Mouse (Mus musculus) large intestine, adult 2 months (tissue): ENCODE measurements at regions not wholly inside any gene's neighbourhood (a gene's known extent, or its start where the extent isn't known, plus 50 kb on each side); places are given as distances from the start of the nearest gene placed in this dataset.

ENCODE experiments used
- DNase-seq: peaks from one replicate; pipeline ENCODE4 v3.0.0-alpha.2; 2012; ENCODE audit warnings: low read depth, low spot score
- WGBS: fragments of 180-500 bp; shearing (Covaris S2); methylation state at CpG from one replicate; pipeline ENCODE4 v1.1.7; 2018; 5-methylcytosine and 5-hydroxymethylcytosine counted together

DNA sequence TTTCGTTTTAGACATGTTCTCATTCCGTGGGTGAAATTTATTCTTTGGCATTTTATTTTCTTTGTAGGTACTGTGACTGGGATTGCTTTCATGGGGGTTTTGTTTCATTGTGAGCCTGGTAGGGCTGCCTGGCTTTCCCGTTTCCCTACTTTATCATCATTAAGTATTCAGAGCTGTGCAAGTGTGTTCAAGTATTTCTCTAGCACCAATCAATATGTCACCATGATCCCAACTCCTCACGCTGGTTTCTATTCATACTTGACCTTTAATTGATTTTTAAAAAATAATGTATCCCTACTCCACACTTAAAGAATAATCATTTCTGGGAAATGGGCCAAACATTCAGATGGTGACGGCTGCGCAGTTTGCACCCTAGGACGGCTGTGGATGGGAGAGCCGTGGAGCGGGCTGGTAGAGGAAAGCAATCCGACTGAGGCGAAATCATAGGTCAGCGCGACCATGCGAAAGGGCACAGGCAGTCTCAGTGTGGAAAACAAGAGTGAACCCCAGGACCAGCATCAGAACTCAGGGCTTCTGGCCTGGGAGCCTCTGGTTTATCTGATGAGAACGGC lies 207.4 kb downstream of the Mex3b start:
- WGBS, result 86% methylated on average over 15 of the region's 15 CpGs
- DNase-seq, result no peak

DNA sequence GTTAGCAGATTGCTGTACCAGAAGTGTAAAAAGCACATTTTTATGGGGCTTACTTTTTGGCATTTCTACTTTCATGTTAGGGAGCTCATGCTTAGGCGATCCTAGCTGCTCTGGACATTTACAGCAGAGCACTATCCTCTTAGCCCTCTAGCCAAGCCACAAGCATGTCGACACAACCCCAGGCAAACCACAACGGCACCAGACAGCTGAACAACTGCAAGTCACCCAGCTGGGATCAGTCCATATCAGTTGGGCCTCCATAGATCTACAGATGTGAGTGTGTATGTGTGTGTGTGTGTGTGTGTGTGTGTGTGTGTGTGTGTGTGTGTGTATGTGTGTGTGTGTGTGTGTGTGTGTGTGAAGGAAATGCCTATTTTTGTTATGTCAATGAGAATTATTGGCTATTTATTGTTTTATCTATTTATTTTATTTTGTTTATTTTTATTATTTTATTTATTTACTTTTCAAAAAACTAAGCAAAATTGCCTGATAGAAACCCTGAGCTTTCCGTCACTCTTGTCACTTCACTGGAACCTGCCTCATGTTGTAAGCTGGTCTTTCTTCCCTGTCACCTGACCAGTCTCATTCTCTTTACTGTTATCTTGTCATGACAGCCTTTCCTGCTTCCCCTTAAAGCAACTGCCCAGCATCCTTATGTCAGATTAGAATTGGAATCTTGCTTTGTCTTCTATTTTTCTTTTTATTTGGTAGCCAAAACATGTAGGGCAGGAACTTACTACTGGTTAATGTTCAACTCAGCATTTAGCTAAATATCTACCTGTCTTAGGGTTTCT lies 208.2 kb downstream of the Mex3b start:
- WGBS, result 68% methylated on average over 4 of the region's 4 CpGs

DNA sequence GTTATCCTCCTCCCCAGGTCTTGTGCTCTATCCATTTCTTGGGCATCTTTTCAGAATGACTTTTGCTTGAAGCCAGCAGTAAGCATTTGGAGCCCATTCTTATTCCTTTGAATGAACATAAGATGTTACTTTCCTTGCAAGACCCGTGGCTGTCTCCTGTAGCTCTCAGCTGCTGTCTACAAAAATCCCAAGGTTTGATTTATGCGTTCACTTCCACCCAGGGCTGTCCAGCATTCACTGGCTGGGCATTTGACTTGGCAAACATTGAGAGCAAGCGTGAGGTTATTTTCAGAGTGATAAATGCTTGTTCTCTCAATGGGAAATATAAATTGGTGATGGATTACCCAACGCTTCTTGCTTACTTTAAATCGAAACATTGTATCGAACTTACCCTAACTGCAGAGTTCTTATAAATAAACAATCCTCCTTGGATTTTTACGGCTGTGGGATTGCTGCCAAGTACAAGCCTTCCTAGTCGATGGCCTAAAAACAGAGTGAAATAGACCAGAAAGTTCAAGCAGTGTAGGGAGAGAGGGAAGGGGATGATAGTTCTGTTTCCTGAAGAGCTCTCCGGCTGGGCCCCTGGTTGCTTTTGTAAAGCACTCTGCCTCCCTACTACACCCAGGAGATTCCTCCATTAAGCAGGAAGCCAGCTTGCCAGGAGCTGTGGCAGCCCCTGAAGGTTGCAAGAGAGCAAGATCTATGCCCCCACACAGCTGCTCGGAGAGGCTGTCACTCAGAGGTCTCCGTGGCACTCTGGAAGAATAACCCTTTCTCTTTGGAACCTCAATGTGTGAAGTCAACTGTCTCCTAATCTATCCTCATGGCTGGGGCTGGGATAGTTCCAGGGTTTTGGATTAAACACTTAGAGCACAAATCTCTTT lies 210.1 kb downstream of the Mex3b start:
- DNase-seq, result no peak
- WGBS, result 14% methylated on average over 11 of the region's 11 CpGs

More for the DNA sequence above, 208.2 kb downstream of the Mex3b start:
- no peak for DNase-seq

DNA sequence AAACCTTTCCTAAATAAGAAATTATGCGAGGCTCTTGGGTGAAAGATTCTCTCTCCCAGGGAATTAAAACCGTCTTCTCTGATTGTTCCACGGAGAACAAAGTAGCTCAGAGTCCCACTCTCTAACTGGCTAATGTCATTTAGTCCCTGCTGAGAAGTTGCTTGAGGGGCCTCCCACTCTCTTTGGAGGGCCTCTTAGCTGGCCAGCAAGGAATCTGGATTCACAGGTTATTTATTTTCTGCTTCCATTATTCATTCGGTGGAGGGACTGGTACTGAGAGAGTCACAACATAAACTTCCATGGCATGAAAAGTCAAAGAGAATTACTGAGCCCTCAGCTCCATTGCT lies 210.8 kb downstream of the Mex3b start:
- DNase-seq, result no peak
- 39% methylated on average over 4 of the region's 4 CpGs for WGBS

DNA sequence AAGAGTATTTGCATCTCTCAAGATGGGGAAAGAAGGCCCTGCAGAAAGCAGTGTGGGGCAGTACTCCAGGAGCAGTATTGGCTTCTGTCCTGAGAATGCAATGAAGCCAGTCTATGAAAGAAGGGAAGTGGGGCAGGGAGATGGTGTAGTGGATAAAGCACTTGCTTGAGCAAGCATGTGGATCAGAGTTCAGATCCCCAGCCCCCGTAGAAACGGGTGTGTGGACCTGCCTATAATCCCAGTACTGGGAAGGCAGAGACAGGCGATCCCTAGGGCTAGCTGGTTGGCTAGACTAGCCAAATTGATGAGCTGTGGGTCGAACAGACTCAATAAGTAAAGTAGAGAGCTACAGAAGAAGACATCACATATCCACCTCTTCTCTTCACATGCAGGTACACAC lies 211.6 kb downstream of the Mex3b start:
- WGBS, result 85% methylated on average over 4 of the region's 4 CpGs
- DNase-seq, result no peak

DNA sequence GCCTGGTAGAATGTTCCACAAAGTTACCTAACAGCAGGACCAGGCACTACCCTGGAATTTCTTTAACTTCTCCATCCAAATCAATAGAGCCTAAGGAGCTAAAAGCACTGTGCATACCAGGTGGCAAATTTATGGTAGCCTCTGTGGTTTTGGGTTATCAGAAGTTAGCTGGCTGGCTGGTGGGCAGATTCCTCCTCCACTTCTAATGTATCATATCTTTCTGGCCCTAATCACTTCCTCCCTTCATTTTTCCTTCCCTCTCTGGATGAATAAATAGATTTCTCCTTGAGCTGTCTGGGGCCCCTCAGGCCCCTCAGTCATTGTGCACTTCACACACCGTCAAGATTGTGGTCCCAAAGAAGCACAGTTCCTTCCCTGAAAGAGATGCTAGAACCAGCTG lies 212.7 kb downstream of the Mex3b start:
- DNase-seq, result no peak

DNA sequence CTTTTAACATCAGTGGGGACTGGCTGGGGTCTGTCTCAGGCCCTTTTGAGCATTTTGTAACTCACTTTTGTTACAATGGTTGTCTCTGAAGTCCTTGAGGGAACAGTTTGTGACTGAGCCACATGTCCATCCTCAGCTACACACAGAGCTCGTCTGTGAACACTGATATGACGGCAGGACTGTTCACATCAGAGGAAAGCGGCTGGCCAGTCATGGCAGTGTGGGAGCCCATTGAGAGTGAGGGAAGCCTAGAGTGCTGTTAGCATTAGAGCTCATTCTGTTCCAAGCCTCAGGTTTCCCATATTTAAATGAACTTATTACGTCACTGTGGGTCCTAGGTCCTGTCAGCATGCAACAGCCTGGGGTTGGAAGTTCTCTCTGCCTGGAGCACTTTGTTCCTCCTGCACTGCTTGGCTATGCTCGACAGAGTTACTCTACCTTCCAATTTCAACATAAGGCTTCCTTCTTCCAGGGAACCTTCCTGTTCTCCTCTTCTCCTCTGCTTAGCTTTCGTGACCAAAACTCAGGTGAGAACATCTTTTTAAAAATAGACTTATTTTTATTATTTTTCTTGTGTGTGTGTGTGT lies 217.5 kb downstream of the Mex3b start:
- no peak for DNase-seq
- 73% methylated on average over 6 of the region's 6 CpGs for WGBS

More for the DNA sequence above, 212.7 kb downstream of the Mex3b start:
- WGBS, result 85% methylated on average over 1 of the region's 1 CpGs

DNA sequence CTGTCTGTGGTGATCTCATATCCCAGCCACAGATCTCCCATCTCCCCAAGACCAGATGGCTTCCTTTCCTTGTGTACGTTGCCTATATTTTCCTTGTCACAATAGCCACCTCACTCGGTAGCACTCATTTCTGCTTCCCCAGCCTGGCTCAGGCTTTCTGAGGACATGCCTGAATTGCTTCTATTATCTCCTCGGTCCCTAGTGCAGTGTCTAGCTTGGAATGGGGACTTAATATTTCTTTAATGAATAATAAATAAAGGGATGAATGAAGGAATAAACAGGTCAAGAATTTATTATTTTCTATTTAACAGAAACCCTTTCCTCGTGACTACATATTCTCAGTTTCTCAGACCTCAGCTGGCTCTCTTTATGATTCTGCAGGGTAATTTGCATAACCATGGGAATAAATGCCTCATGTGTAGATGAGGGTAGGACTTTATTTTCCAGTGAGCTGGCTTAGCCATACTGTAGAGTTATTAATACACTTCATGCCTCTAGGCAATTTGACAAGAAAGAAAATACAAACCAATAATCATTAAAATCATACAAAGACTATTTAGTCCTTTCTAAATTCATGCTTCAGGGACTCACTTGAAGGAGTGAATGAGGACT lies 218.5 kb downstream of the Mex3b start:
- 70% methylated on average over 4 of the region's 4 CpGs for WGBS
- DNase-seq, result no peak

DNA sequence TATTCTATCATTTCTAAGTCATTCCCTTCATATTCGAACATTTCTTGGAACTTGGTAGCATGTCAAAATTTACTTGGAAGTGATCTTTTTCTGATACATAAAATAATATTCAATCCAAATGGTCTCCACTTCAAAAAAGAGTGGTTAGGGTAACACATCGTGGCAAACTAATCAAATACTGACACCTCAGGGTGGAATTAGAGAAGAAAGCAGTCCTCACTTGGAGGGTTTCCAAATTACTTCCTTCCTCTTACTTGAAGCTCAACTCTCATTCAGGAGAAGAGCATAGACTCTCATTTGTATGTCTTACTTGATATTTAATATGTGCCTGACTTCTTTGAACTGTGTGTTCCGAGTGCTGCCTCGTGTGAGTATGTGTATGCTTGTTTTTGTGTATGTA lies 220.3 kb downstream of the Mex3b start:
- 69% methylated on average over 4 of the region's 4 CpGs for WGBS
- DNase-seq, result no peak

DNA sequence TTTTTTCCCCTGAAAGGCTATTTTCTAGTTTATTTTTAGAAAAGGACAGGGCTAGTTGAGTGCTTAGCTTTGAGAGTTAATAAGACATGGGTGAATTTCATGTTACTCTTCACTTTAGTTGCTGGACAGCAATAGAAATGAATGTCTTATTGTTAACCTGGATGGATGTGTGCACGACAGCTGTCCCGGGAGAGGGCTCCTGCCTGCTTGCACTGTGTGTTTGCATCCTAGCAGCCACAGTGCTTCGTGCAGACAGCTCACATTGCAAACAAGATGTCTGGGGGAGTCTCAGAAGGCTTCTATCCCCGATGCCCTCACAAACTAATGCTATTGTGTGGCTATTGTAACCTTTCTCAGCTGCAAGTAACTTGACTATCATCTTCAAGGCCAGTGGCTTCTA lies 221.0 kb downstream of the Mex3b start:
- no peak for DNase-seq
- 50% methylated on average over 4 of the region's 4 CpGs for WGBS

DNA sequence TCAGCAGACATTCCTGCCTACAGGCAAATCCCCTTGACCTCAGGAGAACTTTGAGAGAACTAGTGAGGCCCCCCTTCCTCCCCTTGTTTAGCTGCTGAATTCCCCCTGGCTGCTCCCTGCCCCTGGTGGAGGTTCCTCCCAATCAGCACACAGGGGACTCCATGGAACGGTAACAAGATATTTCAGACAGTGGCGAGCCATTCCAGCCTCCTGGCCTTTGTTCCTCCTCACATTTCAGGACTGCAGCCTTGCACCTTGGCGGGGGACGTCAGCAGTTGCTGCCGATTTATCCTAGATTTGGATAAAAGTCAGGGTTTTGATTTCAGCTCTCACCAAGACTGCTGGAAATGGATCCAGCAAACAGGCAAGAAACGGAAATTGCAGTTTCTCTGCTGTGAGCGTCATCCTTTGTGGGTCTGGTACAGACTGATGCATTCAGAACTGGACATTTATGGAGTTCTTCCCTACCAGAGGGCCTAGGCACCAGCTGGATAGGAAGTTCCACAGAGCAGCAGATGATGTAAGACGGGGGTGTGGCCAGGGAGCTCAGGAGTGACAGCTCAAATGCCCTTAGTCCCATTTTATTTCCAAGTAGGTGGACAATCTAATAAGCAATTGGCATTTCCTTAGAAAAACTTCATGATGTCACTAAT lies 222.3 kb downstream of the Mex3b start:
- 40% methylated on average over 8 of the region's 8 CpGs for WGBS
- DNase-seq, result no peak

DNA sequence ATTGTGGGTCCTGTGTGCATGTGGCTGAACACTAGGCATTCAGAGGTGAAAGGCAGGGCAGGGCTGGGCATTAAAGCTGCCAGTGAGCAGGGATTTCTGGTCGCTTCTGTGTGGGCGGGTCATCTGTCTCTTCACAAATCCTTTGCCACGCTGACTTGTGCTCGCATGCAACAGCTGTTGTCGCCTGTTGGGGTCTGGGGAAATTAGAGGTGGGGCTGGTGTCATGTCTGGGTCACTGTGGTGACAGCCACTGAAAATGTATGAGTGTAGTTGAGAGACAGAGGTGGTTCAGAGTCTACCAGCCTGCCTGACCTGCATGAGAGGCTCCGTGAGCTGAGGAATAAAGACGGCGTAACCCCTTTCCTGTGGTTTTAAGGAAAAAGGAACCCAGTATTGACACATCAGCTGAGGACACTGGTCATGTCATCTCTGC lies 226.8 kb downstream of the Mex3b start:
- 43% methylated on average over 8 of the region's 8 CpGs for WGBS
- no peak for DNase-seq

DNA sequence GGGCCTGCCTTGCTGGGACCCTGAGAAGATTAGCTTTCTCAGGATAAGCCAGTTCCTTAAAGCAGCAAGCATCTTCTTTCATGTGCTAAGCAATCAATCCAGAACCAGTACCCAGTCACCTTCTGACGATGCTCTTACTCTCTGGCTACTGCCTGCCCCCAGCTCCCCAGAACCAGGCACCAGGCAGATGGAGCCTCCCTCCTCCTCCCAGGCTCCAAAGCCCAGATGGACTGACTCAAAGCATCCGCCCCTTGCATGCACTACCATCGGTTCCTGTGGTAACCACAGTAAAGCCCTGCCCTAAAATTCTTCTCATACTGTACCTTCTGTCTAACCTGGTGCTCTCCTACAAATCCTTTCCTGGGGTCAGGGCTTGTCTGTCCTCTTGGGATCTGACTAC lies 227.8 kb downstream of the Mex3b start:
- no peak for DNase-seq
- WGBS, result 64% methylated on average over 3 of the region's 3 CpGs

DNA sequence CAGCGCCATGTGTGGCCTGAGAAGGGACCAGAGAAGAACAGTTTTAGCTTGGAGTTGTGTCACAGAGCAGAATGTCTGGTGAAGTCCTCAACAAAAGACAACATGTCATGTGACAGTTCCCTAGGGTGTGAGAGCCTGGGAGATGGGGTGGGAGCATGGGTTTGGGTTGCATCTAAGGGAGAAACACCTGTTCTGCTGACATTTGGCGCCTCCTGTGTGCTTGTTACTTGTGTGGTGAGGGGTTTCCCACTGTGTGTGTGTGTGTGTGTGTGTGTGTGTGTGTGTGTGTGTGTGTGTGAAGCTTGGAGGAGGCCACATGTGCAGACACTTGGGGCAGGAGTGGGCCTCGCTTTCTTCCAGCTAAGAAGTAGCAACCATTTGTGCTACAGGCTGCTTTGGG lies 228.5 kb downstream of the Mex3b start:
- DNase-seq, result no peak
- 85% methylated on average over 3 of the region's 3 CpGs for WGBS

DNA sequence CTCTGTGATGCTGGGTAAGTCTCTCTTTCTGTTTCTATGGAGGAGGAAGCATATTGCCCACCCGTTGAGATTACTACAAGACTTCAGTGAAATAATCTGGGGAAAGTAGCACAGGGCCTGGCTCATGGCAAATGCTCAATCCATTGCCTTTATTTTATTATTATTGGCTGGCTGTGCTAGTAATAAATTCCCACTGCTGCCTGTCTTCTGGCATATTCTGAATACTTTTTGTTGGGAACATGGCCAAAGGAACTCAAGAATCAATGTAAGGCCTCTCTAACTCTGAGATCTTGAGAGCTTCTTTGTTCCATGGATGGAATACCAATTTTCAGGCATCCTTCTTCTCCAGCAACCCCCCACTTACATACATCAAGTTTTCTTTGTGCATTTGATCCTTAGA lies 237.3 kb downstream of the Mex3b start:
- WGBS, result 63% methylated on average over 1 of the region's 1 CpGs
- no peak for DNase-seq

DNA sequence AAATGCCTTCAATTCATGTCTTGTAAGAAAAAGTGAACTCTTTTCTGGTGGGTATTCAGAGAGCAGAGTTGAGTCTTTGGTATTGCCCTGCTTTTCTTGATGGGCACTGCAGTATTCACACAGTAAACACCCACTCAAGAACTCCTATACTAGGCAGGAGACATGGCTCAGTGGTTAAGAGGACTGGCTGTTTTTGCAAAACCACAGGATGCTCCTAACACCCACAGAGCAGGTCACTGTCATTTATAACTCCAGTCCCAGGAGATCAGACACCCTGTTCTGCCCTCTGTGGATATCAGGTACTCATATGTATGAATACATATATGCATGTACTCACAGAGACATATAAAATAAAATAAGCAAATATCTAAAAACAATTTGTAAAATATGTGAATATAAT lies 238.5 kb downstream of the Mex3b start:
- no peak for DNase-seq

DNA sequence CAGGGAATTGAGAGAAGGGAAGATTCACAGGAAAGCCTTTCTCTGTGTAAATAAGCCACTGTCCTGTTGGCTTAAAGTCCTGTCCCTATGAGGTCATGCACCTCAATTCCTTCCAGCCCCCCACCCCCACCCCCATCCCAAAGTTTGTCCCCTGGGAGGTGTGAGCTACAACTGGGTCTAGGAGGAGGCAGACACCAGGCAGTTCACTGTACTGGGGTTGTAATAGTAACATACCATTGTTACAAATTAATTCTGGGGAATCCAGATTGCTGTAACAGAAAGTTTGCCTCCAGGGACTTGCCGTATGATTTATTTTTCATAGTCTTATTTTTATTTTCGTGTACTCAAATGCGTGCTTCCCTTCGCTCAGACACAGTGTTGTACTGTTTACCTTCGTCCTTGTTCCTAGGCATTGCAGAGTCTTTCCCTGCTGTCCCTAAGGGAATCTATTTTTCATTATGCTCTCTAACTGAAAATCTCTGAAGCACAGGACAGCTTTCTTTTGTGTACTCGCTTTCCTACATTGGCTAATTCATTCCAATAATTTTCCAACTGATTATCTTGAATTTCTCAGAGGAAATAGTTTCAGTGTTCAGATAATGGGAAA lies 244.2 kb downstream of the Mex3b start:
- WGBS, result 83% methylated on average over 6 of the region's 6 CpGs
- DNase-seq, result no peak

DNA sequence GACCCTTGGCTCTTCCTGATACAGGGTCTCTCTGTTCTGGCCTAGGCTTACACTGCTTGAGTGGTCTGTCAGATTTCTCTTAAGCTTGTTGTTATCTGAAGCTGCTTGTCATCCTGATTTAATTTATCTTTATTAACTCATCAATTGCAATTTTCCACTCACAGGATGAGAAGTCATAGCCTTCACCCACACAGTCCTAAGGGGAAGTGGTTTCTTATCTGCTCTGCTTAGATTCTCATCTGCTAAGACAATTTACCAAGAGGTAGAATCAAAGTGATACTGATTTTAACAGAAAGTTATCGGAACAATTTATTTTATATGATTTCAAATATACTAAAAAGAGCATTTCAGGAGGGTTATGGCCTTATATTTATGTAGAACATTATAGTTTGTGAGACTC lies 249.4 kb downstream of the Mex3b start:
- WGBS, result 90% methylated on average over 1 of the region's 1 CpGs
- DNase-seq, result no peak

DNA sequence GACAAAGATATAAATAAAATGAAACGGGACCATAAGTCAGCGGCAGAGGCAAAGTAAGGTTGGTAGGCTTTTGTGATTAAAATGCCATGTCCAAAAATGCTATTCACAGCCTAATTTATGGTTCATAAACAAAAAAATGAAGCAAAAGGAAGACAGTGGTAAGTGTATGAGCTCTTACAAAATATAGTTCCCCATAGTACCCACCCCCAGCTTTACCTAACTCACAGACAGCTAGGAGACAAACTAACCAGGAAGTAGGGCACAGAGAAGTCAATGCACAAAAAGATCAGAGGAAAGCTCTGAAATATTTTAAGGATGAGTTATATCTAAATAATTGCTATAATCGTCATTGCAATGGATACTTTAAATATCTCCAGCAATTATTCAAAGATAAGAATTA lies 249.9 kb downstream of the Mex3b start:
- DNase-seq, result no peak
- 75% methylated on average over 3 of the region's 3 CpGs for WGBS
